Mouse (Mus musculus) hindbrain, postnatal 0 days (tissue): ENCODE measurements at regions not wholly inside any gene's neighbourhood (a gene's known extent, or its start where the extent isn't known, plus 50 kb on each side); places are given as distances from the start of the nearest gene placed in this dataset.

Experiments
- ATAC-seq: fragments of 200-750 bp; cut with Nextera tagmentation; 2 replicates; pipeline ENCODE4 v1.8.0; 2017; ENCODE audit warnings: mild to moderate bottlenecking, moderate TSS enrichment, moderate library complexity
- DNase-seq: peaks from one replicate; pipeline ENCODE4 v3.0.0-alpha.2; 2015; ENCODE audit warnings: low spot score
- H3K27ac ChIP-seq: fragments of 300-500 bp; sonication (generic); 2 replicates; pipeline ENCODE4 v1.5.1; 2014; ENCODE audit warnings: mild to moderate bottlenecking
- H3K27me3 ChIP-seq: fragments of 300-500 bp; sonication (generic); 2 replicates; pipeline ENCODE4 v1.6.1; 2014; ENCODE audit warnings: low read length, mixed read lengths; ENCODE audit not compliant: insufficient read depth
- H3K36me3 ChIP-seq: fragments of 300-500 bp; sonication (generic); 2 replicates; pipeline ENCODE4 v1.6.1; 2014; ENCODE audit warnings: low read length, mixed read lengths; ENCODE audit not compliant: insufficient read depth
- H3K4me1 ChIP-seq: fragments of 300-500 bp; sonication (generic); 2 replicates; pipeline ENCODE4 v1.6.1; 2014; ENCODE audit warnings: antibody characterized with exemption, low read length, mixed read lengths; ENCODE audit not compliant: insufficient read depth
- H3K4me2 ChIP-seq: fragments of 300-500 bp; sonication (generic); 2 replicates; pipeline ENCODE4 v1.6.1; 2014; ENCODE audit warnings: low read depth, mild to moderate bottlenecking, low read length, moderate library complexity, mixed read lengths
- H3K4me3 ChIP-seq: fragments of 300-500 bp; sonication (generic); 2 replicates; pipeline ENCODE4 v1.5.1; 2014; ENCODE audit warnings: low read length
- H3K9ac ChIP-seq: fragments of 300-500 bp; sonication (generic); replicated peaks from 2 replicates; pipeline ENCODE4 v1.6.1; 2014; ENCODE audit warnings: mild to moderate bottlenecking, low read length, moderate library complexity, mixed read lengths
- H3K9me3 ChIP-seq: fragments of 300-500 bp; sonication (generic); 2 replicates; pipeline ENCODE4 v1.6.1; 2016; ENCODE audit warnings: low read length, mixed read lengths
- CTCF ChIP-seq: IDR thresholded peaks from 2 replicates; pipeline ENCODE4 v1.5.1; 2016; ENCODE audit warnings: antibody characterized with exemption, control low read depth, low read depth
- WGBS: fragments of 180-500 bp; shearing (Covaris S2); extraction: QIAGEN DNeasy Blood & Tissue Kit; methylation state at CpG from one replicate; pipeline ENCODE4 v1.1.7; 2014; 5-methylcytosine and 5-hydroxymethylcytosine counted together

DNA sequence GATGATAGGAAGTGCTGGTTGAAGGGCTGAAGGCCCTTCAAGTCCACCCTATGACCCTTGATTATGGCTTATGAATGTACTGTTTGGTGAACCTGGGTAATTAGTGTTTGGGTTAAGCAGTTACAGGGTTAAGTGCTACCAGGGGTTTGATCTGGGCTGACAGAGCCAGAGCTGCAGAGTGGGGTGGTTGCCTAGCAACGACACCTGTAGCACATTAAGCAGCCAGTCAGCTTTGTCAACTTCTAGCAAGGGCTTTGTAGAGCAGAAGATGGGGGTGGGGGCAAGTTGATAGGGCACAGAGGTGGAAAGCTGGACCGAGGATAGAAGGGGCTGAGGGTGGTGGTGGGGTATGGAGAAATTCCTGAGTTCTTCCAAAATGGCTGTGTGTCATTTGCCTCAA, 177.0 kb upstream of the Cadm1 start:
- no peak overlapping the region for H3K27ac ChIP-seq
- H3K4me2 ChIP-seq, result no peak overlapping the region
- no peak for TF ChIP-seq CTCF
- ATAC-seq, result peak; percentile 43
- H3K27me3 ChIP-seq, result 0 out of 2 replicates have a peak, but pooled peaks cover 5% of the 10 kb centered on the region
- no peaks in the 10 kb centered on the region for H3K36me3 ChIP-seq
- no peak overlapping the region for H3K9ac ChIP-seq
- H3K4me3 ChIP-seq, result no peak overlapping the region
- peak; percentile 69 for DNase-seq
- 30% methylated on average over 2 of the region's 2 CpGs for WGBS
- no peaks in the 10 kb centered on the region for H3K9me3 ChIP-seq
- peaks cover 9% of the 10 kb centered on the region; the same call in 1 of the 2 replicates for H3K4me1 ChIP-seq

DNA sequence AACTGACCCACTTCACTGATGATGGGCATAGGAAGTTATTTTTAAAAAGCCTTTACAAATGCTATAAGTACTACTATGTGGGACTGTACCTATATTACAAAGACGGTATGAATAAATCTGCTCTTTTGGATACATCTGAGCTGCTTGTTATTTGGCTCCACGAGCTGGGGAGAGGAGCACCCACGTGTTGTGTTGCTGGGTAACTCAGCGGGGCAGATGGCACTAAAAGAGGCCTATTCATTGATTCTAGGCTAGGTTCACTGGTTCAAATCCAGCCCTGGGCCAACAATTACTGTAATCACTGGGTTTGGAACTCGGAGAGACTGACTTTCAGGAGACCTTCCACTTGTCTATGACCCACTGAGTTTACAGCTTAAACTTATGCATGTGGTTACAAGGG, 176.0 kb upstream of the Cadm1 start:
- no peaks in the 10 kb centered on the region for H3K9me3 ChIP-seq
- ATAC-seq (no peak), DNase-seq (no peak)
- H3K4me3 ChIP-seq, result no peak overlapping the region
- H3K4me2 ChIP-seq, result no peak overlapping the region
- H3K27ac ChIP-seq, result no peak overlapping the region
- peaks cover 18% of the 10 kb centered on the region for H3K4me1 ChIP-seq
- WGBS, result 60% methylated on average over 5 of the region's 5 CpGs
- TF ChIP-seq CTCF, result no peak
- H3K27me3 ChIP-seq, result 0 out of 2 replicates have a peak, but pooled peaks cover 6% of the 10 kb centered on the region
- no peaks in the 10 kb centered on the region for H3K36me3 ChIP-seq
- no peak overlapping the region for H3K9ac ChIP-seq

DNA sequence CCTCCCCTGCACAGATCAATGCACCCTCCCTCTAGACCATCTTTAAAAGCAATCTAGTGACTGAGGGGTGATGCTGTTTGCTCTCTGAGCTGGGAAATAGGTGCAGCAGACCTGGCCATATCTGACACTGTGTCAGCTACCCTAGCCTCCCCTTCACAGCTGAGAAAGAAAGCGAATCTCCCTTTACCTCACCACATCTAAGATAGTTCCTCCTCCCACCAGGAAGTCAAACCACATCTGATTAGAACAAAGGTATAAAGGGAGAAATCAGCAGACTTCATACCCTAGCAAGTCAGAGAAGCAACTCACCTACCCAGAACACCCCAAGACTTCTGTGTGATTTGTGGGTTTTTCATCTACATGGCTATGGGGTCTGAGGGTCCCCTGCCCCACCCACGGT, 175.6 kb upstream of the Cadm1 start:
- TF ChIP-seq CTCF, result no peak
- H3K9ac ChIP-seq, result no peak overlapping the region
- DNase-seq, result no peak
- H3K4me2 ChIP-seq, result no peak overlapping the region
- no peak overlapping the region for H3K27ac ChIP-seq
- 93% methylated on average over 2 of the region's 2 CpGs for WGBS
- peaks cover 18% of the 10 kb centered on the region for H3K4me1 ChIP-seq
- H3K27me3 ChIP-seq, result 0 out of 2 replicates have a peak, but pooled peaks cover 9% of the 10 kb centered on the region
- no peaks in the 10 kb centered on the region for H3K36me3 ChIP-seq
- H3K4me3 ChIP-seq, result no peak overlapping the region
- no peaks in the 10 kb centered on the region for H3K9me3 ChIP-seq
- no peak for ATAC-seq

DNA sequence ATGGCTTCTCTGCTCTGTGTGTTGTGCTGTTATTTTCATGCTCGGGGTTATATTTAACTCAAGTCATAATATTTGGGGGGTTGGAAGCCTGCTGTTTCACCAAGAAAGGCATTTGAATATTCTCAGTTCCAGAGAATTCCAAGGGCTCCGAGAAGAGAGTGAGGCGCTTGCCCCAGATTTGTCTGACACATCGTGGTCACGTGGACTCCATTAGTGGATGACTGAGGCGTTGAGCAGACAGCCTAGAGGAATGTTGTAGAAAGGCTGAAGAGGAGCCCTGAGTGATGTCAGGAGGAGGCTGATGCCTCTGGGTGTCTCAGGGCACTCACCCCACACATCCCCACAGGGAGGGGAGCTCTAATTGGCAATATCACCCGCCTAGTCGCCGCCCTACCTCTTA, 175.1 kb upstream of the Cadm1 start:
- WGBS, result 84% methylated on average over 9 of the region's 9 CpGs
- Histone ChIP-seq H3K27ac (no peak overlapping the region), H3K9ac (no peak overlapping the region), H3K4me3 (no peak overlapping the region), H3K4me1 (peaks cover 18% of the 10 kb centered on the region), H3K9me3 (no peaks in the 10 kb centered on the region), H3K4me2 (no peak overlapping the region), H3K36me3 (no peaks in the 10 kb centered on the region), H3K27me3 (0 out of 2 replicates have a peak, but pooled peaks cover 9% of the 10 kb centered on the region)
- DNase-seq (no peak), ATAC-seq (no peak)
- TF ChIP-seq CTCF, result no peak

DNA sequence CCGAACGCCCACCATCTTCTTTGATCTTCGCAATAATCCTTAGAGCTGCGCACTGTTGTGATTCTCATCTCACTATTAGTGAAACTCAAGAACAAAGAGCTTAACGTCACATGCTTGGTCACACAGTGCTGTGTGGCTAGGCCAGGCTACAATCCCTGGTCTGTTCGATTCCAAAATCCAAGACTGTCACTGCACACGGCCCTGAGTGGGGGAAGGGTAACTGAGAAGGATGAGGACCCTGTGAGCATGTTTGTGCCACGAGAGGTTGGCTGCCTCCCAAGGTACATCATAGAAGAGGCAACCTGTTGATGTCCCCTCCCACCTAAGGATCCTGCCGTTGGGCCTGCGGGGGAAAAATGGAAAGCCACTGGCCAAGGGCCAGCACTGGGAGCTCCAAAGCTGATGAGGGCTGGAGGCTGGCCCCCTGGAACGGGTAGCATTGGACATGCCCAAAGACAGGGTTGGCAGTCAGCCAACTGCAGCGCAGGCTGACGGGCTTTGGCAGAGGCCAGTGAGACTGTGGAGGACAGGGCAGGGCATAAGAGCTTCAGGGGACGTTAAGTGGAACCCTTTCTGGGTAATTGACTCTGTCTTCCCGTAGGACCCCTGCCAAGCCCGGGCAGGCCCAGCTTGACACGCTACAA, 172.1 kb upstream of the Cadm1 start:
- H3K9ac ChIP-seq, result no peak overlapping the region
- H3K27ac ChIP-seq, result no peak overlapping the region
- H3K4me2 ChIP-seq, result 0 out of 2 replicates have a peak overlapping the region, but pooled peaks have one; percentile 25
- H3K27me3 ChIP-seq, result peaks cover 19% of the 10 kb centered on the region
- no peak for TF ChIP-seq CTCF
- WGBS, result 33% methylated on average over 17 of the region's 17 CpGs
- DNase-seq (peak; percentile 92), ATAC-seq (peak; percentile 93)
- H3K9me3 ChIP-seq, result no peaks in the 10 kb centered on the region
- no peak overlapping the region for H3K4me3 ChIP-seq
- H3K36me3 ChIP-seq, result no peaks in the 10 kb centered on the region
- peaks cover 18% of the 10 kb centered on the region for H3K4me1 ChIP-seq

DNA sequence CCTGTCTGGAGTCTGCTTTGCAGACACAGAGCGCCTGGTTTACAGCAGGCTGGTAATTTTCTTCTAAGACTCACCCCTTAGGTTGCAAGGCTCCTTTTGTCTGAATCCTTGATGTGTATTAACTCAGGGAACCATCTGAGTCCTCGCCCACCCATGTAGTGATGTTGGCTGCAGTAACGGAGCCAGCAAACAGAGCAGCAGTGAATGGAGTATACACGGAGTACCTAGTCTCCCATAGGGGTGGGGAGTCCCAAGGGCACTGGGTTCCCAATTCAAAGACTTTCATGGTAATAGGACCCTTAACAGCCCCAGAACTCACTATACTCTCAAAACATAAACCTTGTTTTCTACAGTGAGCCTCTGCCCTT, 171.6 kb upstream of the Cadm1 start:
- no peak overlapping the region for H3K4me3 ChIP-seq
- no peaks in the 10 kb centered on the region for H3K9me3 ChIP-seq
- H3K27me3 ChIP-seq, result peaks cover 19% of the 10 kb centered on the region
- no peak overlapping the region for H3K27ac ChIP-seq
- 27% methylated on average over 4 of the region's 4 CpGs for WGBS
- peaks cover 14% of the 10 kb centered on the region for H3K4me1 ChIP-seq
- no peaks in the 10 kb centered on the region for H3K36me3 ChIP-seq
- TF ChIP-seq CTCF, result no peak
- H3K9ac ChIP-seq, result no peak overlapping the region
- H3K4me2 ChIP-seq, result 0 out of 2 replicates have a peak overlapping the region, but pooled peaks have one; percentile 18
- peak; percentile 46 for ATAC-seq
- no peak for DNase-seq

DNA sequence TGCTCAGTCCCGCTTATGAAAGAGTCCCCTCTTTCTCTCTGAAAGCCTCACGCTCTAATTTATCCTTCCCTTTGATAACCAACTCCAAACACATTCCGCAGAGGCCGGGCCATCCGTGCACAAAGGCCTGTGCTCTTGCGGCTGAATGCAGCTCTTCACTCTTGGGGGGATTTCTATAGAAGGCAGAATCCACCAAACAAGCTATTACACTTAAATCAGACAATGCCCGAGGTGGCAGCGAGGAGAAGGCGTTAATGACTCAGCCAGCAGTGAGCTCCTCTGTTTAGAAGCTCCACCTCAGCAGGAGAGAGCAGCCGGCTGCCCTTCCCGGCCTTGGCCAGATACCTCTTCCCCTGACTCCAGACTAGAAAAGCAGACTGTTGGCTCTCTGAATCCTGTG, 166.9 kb upstream of the Cadm1 start:
- DNase-seq (no peak), ATAC-seq (no peak)

More for the DNA sequence above, 166.9 kb upstream of the Cadm1 start:
- H3K9me3 ChIP-seq, result no peaks in the 10 kb centered on the region
- WGBS, result 14% methylated on average over 11 of the region's 11 CpGs
- no peaks in the 10 kb centered on the region for H3K36me3 ChIP-seq
- H3K4me1 ChIP-seq, result peaks cover 14% of the 10 kb centered on the region
- H3K4me3 ChIP-seq, result no peak overlapping the region
- no peak for TF ChIP-seq CTCF
- no peak overlapping the region for H3K27ac ChIP-seq
- H3K4me2 ChIP-seq, result no peak overlapping the region
- no peak overlapping the region for H3K9ac ChIP-seq
- H3K27me3 ChIP-seq, result peaks cover 31% of the 10 kb centered on the region
